Comparison of ENCODE assay signal across 33 mouse cellular contexts in the genomic region with DNA sequence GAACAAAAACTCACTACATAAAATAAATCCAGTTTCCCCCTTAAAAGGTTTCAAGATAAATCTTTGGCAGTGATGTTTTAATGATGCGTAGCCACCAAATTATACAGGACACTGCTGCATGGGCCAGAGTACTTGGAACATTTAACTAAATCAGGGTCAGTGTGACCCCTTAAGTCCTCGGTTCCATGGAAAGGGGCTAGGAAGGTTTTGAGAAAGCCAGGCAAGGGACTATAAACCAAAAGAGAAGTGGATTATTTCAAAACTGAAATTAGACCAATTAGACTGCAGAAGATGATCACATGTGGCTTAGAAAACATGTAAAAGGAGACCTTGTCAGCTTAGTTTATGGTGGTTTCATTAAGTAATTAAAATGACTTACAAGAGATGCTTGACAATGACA.
"Had no signal": no experiment of that assay in that cellular context is flagged by ENCODE, and none has a peak within 500 bp of the region (broad histone marks: within the 10 kb centered on the region; RNA-seq: fewer than 3 reads in every experiment).

No protein-coding gene starts in this region.

- H3K4me3 ChIP-seq: heart, embryonic 10.5 days; heart, embryonic 12.5 days; heart, embryonic 13.5 days; heart, embryonic 15.5 days; hindbrain, embryonic 10.5 days; hindbrain, embryonic 12.5 days; hindbrain, embryonic 13.5 days; hindbrain, embryonic 15.5 days; intestine, embryonic 15.5 days; layer of hippocampus, adult 2 months; left cerebral cortex, adult 2 months had no signal

- ATAC-seq: hindbrain, embryonic 16.5 days; hindbrain, postnatal 0 days; inflammation-experienced regulatory T-cells, adult 6 months; intestine, embryonic 15.5 days; intestine, embryonic 16.5 days; intestine, postnatal 0 days had no signal

- H3K4me1 ChIP-seq: heart, embryonic 10.5 days; heart, embryonic 12.5 days; heart, embryonic 13.5 days; heart, embryonic 15.5 days; hindbrain, embryonic 10.5 days; hindbrain, embryonic 12.5 days; hindbrain, embryonic 13.5 days; hindbrain, embryonic 15.5 days; intestine, embryonic 15.5 days had no signal

- H3K9me3 ChIP-seq: heart, embryonic 10.5 days; heart, embryonic 12.5 days; heart, embryonic 13.5 days; heart, embryonic 15.5 days; hindbrain, embryonic 10.5 days; hindbrain, embryonic 12.5 days; hindbrain, embryonic 13.5 days; hindbrain, embryonic 15.5 days; intestine, embryonic 15.5 days had no signal

- H3K27ac ChIP-seq: heart, embryonic 10.5 days; heart, embryonic 13.5 days; heart, embryonic 15.5 days; hindbrain, embryonic 10.5 days; hindbrain, embryonic 12.5 days; hindbrain, embryonic 13.5 days; hindbrain, embryonic 14.5 days; hindbrain, embryonic 15.5 days; hindbrain, postnatal 0 days; intestine, embryonic 15.5 days; layer of hippocampus, adult 2 months; left cerebral cortex, adult 2 months had no signal

- H3K36me3 ChIP-seq: heart, embryonic 10.5 days; heart, embryonic 12.5 days; heart, embryonic 13.5 days; heart, embryonic 15.5 days; hindbrain, embryonic 10.5 days; hindbrain, embryonic 12.5 days; hindbrain, embryonic 13.5 days; hindbrain, embryonic 15.5 days; intestine, embryonic 15.5 days had no signal

- H3K4me2 ChIP-seq: heart, embryonic 11.5 days; heart, embryonic 12.5 days; heart, embryonic 13.5 days; heart, embryonic 15.5 days; hindbrain, embryonic 12.5 days; hindbrain, embryonic 13.5 days; hindbrain, embryonic 14.5 days; hindbrain, embryonic 15.5 days; intestine, embryonic 15.5 days had no signal

- H3K9ac ChIP-seq: heart, embryonic 12.5 days; heart, embryonic 13.5 days; heart, embryonic 15.5 days; hindbrain, embryonic 12.5 days; hindbrain, embryonic 13.5 days; hindbrain, embryonic 14.5 days; hindbrain, embryonic 15.5 days; intestine, embryonic 15.5 days had no signal

- DNase-seq: heart, postnatal 10 days; heart, postnatal 14 days; heart, postnatal 36 days; heart, postnatal 4 days; kidney, adult 11 months; kidney, adult 18-20 months; kidney, adult 8-10 months; kidney, adult 9 months; kidney, postnatal 10 days; kidney, postnatal 14 days; kidney, postnatal 25 days; kidney, postnatal 36 days; kidney, postnatal 4 days; layer of hippocampus, adult 9-11 months; layer of hippocampus, postnatal 36 days had no signal

- H3K27me3 ChIP-seq: heart, embryonic 12.5 days; heart, embryonic 13.5 days; heart, embryonic 15.5 days; hindbrain, embryonic 12.5 days; hindbrain, embryonic 13.5 days; hindbrain, embryonic 15.5 days; intestine, embryonic 15.5 days had no signal
